Mouse (Mus musculus): ENCODE results near the gene Krtap4-16. TPM values are rescaled to one million over a fixed set of nuclear protein-coding genes. Genes with fewer than 3 reads are reported as not detected.

Gene Krtap4-16
- not detected for polyA plus RNA-seq (2014; fragmentation: Illumina TruSeq; extraction: RNeasy Lipid Tissue Mini Kit (QIAGEN cat#74804); ENCODE audit: low read depth, low replicate concordance)

GRCm38 (mm10) chr11:99851508-99851907 lies at the start of gene Krtap4-16:
Krtap4-16 (minus strand) TSS chr11:99851608.

DNA sequence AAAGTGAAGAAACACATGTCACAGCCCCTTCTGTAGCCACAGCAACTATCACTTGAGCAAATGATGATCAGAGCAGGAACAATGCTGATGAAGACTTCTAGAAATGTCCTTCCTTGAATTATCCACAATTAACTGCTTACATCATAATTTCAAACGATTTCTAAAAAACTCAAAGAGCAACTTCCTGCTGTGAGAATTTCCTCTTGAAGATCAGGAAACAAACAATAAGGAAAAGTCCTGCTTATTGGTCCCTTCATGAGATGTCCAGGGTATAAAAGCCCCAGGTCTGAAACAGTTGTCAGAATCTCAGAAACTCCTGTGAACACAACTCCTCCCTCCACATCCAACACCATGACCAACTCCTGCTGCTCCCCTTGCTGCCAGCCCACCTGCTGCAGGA lies 27.5 kb upstream of the Krtap4-16 start, which contains the start of gene Gm11567:
Gene Gm11567, plus strand, starts transcription at position 301 of the 400 bp plus-strand sequence.

GRCm38 (mm10) chr11:99873089-99873488 lies 21.7 kb upstream of the Krtap4-16 start, which contains the start of gene Krtap9-1:
Krtap9-1 (plus strand) TSS chr11:99873389.

GRCm38 (mm10) chr11:99864176-99864575 lies 12.8 kb upstream of the Krtap4-16 start, which contains the start of gene Gm11559:
Gm11559 (plus strand) TSS chr11:99864476.

GRCm38 (mm10) chr11:99857617-99858016 lies 6.2 kb upstream of the Krtap4-16 start, which contains the start of gene Gm11568:
Gm11568 (plus strand) TSS chr11:99857917.

GRCm38 (mm10) chr11:99837966-99838365 lies 13.4 kb downstream of the Krtap4-16 start, which contains the start of gene 2300003K06Rik:
2300003K06Rik (minus strand) TSS chr11:99838066.

DNA sequence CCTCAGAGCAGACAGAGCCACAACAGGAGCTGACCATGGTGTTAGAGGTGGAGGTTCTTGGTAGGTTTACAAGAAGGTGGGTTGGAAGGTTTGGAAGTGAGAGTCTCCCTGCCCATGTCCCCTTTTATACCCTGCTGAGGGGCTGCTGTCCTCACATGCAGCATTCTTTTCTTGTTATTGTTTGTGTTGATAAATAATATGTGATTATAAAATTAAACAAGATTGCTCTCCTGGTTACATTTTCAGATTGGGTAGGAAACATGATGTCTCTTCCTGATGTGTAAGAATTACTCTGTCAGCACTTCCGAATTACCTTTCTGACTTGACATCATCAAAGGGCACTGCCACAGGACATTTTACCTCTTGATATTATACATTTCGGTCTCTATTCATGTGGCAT lies 35.8 kb downstream of the Krtap4-16 start, which contains the start of gene Gm11564:
Gene Gm11564, minus strand, starts transcription at position 101 of the 400 bp plus-strand sequence.

GRCm38 (mm10) chr11:99809792-99810191 lies 41.6 kb downstream of the Krtap4-16 start, which contains the start of gene Krtap4-13:
Krtap4-13 (minus strand) TSS chr11:99809892.

DNA sequence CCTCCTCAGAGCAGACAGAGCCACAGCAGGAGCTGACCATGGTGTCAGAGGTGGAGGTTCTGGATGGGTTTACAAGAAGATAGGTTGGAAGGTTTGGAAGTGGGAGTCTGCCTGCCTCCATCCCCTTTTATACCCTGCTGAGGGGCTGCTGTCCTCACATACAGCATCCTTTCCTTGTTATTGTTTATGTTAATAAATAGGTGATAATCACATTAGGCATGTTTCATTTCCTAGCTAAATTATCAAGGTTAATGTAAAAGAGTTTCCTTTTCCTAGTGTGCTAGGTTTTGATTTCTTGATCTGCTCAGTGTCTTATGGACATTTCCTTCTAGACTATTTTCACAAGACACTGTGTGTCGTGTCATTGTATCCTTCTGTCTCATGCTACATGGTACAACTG lies 47.1 kb downstream of the Krtap4-16 start, which contains the start of gene Gm11554:
Gene Gm11554, minus strand, starts transcription at position 101 of the 400 bp plus-strand sequence.

Other genes with a start within 250 kb of the Krtap4-16 start
- not detected for gene Gm11938, start 248.3 kb downstream of the Krtap4-16 start, polyA plus RNA-seq (2014; fragmentation: Illumina TruSeq; extraction: RNeasy Lipid Tissue Mini Kit (QIAGEN cat#74804); ENCODE audit: low read depth, low replicate concordance)
- not detected for gene Gm11937, start 241.4 kb downstream of the Krtap4-16 start, polyA plus RNA-seq (2014; fragmentation: Illumina TruSeq; extraction: RNeasy Lipid Tissue Mini Kit (QIAGEN cat#74804); ENCODE audit: low read depth, low replicate concordance)
- not detected for gene Krtap2-4, start 236.8 kb downstream of the Krtap4-16 start, polyA plus RNA-seq (2014; fragmentation: Illumina TruSeq; extraction: RNeasy Lipid Tissue Mini Kit (QIAGEN cat#74804); ENCODE audit: low read depth, low replicate concordance)
- not detected for gene Gm11562, start 231.2 kb downstream of the Krtap4-16 start, polyA plus RNA-seq (2014; fragmentation: Illumina TruSeq; extraction: RNeasy Lipid Tissue Mini Kit (QIAGEN cat#74804); ENCODE audit: low read depth, low replicate concordance)
- not detected for gene Krtap4-1, start 223.4 kb downstream of the Krtap4-16 start, polyA plus RNA-seq (2014; fragmentation: Illumina TruSeq; extraction: RNeasy Lipid Tissue Mini Kit (QIAGEN cat#74804); ENCODE audit: low read depth, low replicate concordance)
- gene Krtap4-2, start 216.5 kb downstream of the Krtap4-16 start, polyA plus RNA-seq (2014; fragmentation: Illumina TruSeq; extraction: RNeasy Lipid Tissue Mini Kit (QIAGEN cat#74804); ENCODE audit: low read depth, low replicate concordance), result not detected
- not detected for gene Krtap4-7, start 207.5 kb downstream of the Krtap4-16 start, polyA plus RNA-seq (2014; fragmentation: Illumina TruSeq; extraction: RNeasy Lipid Tissue Mini Kit (QIAGEN cat#74804); ENCODE audit: low read depth, low replicate concordance)
- gene Gm11555, start 201.4 kb downstream of the Krtap4-16 start, polyA plus RNA-seq (2014; fragmentation: Illumina TruSeq; extraction: RNeasy Lipid Tissue Mini Kit (QIAGEN cat#74804); ENCODE audit: low read depth, low replicate concordance), result not detected
- not detected for gene Gm11563, start 192.6 kb downstream of the Krtap4-16 start, polyA plus RNA-seq (2014; fragmentation: Illumina TruSeq; extraction: RNeasy Lipid Tissue Mini Kit (QIAGEN cat#74804); ENCODE audit: low read depth, low replicate concordance)
- not detected for gene Krtap4-6, start 185.6 kb downstream of the Krtap4-16 start, polyA plus RNA-seq (2014; fragmentation: Illumina TruSeq; extraction: RNeasy Lipid Tissue Mini Kit (QIAGEN cat#74804); ENCODE audit: low read depth, low replicate concordance)
- not detected for gene Gm14190, start 160.9 kb downstream of the Krtap4-16 start, polyA plus RNA-seq (2014; fragmentation: Illumina TruSeq; extraction: RNeasy Lipid Tissue Mini Kit (QIAGEN cat#74804); ENCODE audit: low read depth, low replicate concordance)
- gene Gm14180, start 117.3 kb downstream of the Krtap4-16 start, polyA plus RNA-seq (2014; fragmentation: Illumina TruSeq; extraction: RNeasy Lipid Tissue Mini Kit (QIAGEN cat#74804); ENCODE audit: low read depth, low replicate concordance), result not detected
- not detected for gene Gm11595, start 78.7 kb downstream of the Krtap4-16 start, polyA plus RNA-seq (2014; fragmentation: Illumina TruSeq; extraction: RNeasy Lipid Tissue Mini Kit (QIAGEN cat#74804); ENCODE audit: low read depth, low replicate concordance)
- gene Krtap4-8, start 70.9 kb downstream of the Krtap4-16 start, polyA plus RNA-seq (2014; fragmentation: Illumina TruSeq; extraction: RNeasy Lipid Tissue Mini Kit (QIAGEN cat#74804); ENCODE audit: low read depth, low replicate concordance), result not detected
- gene Krtap4-9, start 66.4 kb downstream of the Krtap4-16 start, polyA plus RNA-seq (2014; fragmentation: Illumina TruSeq; extraction: RNeasy Lipid Tissue Mini Kit (QIAGEN cat#74804); ENCODE audit: low read depth, low replicate concordance), result not detected
- gene Gm11596, start 58.1 kb downstream of the Krtap4-16 start, polyA plus RNA-seq (2014; fragmentation: Illumina TruSeq; extraction: RNeasy Lipid Tissue Mini Kit (QIAGEN cat#74804); ENCODE audit: low read depth, low replicate concordance), result not detected
- not detected for gene Gm11569, start 52.7 kb downstream of the Krtap4-16 start, polyA plus RNA-seq (2014; fragmentation: Illumina TruSeq; extraction: RNeasy Lipid Tissue Mini Kit (QIAGEN cat#74804); ENCODE audit: low read depth, low replicate concordance)
- not detected for gene Gm11554, start 47.2 kb downstream of the Krtap4-16 start, polyA plus RNA-seq (2014; fragmentation: Illumina TruSeq; extraction: RNeasy Lipid Tissue Mini Kit (QIAGEN cat#74804); ENCODE audit: low read depth, low replicate concordance)
- gene Krtap4-13, start 41.7 kb downstream of the Krtap4-16 start, polyA plus RNA-seq (2014; fragmentation: Illumina TruSeq; extraction: RNeasy Lipid Tissue Mini Kit (QIAGEN cat#74804); ENCODE audit: low read depth, low replicate concordance), result not detected
- gene Gm11564, start 35.9 kb downstream of the Krtap4-16 start, polyA plus RNA-seq (2014; fragmentation: Illumina TruSeq; extraction: RNeasy Lipid Tissue Mini Kit (QIAGEN cat#74804); ENCODE audit: low read depth, low replicate concordance), result not detected
- gene 2300003K06Rik, start 13.5 kb downstream of the Krtap4-16 start, polyA plus RNA-seq (2014; fragmentation: Illumina TruSeq; extraction: RNeasy Lipid Tissue Mini Kit (QIAGEN cat#74804); ENCODE audit: low read depth, low replicate concordance), result not detected
- not detected for gene Gm11568, start 6.3 kb upstream of the Krtap4-16 start, polyA plus RNA-seq (2014; fragmentation: Illumina TruSeq; extraction: RNeasy Lipid Tissue Mini Kit (QIAGEN cat#74804); ENCODE audit: low read depth, low replicate concordance)
- gene Gm11559, start 12.9 kb upstream of the Krtap4-16 start, polyA plus RNA-seq (2014; fragmentation: Illumina TruSeq; extraction: RNeasy Lipid Tissue Mini Kit (QIAGEN cat#74804); ENCODE audit: low read depth, low replicate concordance), result not detected
- gene Krtap9-1, start 21.8 kb upstream of the Krtap4-16 start, polyA plus RNA-seq (2014; fragmentation: Illumina TruSeq; extraction: RNeasy Lipid Tissue Mini Kit (QIAGEN cat#74804); ENCODE audit: low read depth, low replicate concordance), result not detected
- gene Gm11567, start 27.6 kb upstream of the Krtap4-16 start, polyA plus RNA-seq (2014; fragmentation: Illumina TruSeq; extraction: RNeasy Lipid Tissue Mini Kit (QIAGEN cat#74804); ENCODE audit: low read depth, low replicate concordance), result not detected
- gene Krtap31-1, start 56.3 kb upstream of the Krtap4-16 start, polyA plus RNA-seq (2014; fragmentation: Illumina TruSeq; extraction: RNeasy Lipid Tissue Mini Kit (QIAGEN cat#74804); ENCODE audit: low read depth, low replicate concordance), result not detected
- gene Gm11565, start 63.1 kb upstream of the Krtap4-16 start, polyA plus RNA-seq (2014; fragmentation: Illumina TruSeq; extraction: RNeasy Lipid Tissue Mini Kit (QIAGEN cat#74804); ENCODE audit: low read depth, low replicate concordance), result not detected
- gene Krtap31-2, start 84.7 kb upstream of the Krtap4-16 start, polyA plus RNA-seq (2014; fragmentation: Illumina TruSeq; extraction: RNeasy Lipid Tissue Mini Kit (QIAGEN cat#74804); ENCODE audit: low read depth, low replicate concordance), result not detected
- gene Krtap9-5, start 96.9 kb upstream of the Krtap4-16 start, polyA plus RNA-seq (2014; fragmentation: Illumina TruSeq; extraction: RNeasy Lipid Tissue Mini Kit (QIAGEN cat#74804); ENCODE audit: low read depth, low replicate concordance), result not detected
- gene Krtap29-1, start 127.4 kb upstream of the Krtap4-16 start, polyA plus RNA-seq (2014; fragmentation: Illumina TruSeq; extraction: RNeasy Lipid Tissue Mini Kit (QIAGEN cat#74804); ENCODE audit: low read depth, low replicate concordance), result not detected
- gene Krtap16-1, start 135.0 kb upstream of the Krtap4-16 start, polyA plus RNA-seq (2014; fragmentation: Illumina TruSeq; extraction: RNeasy Lipid Tissue Mini Kit (QIAGEN cat#74804); ENCODE audit: low read depth, low replicate concordance), result not detected
- not detected for gene Krtap17-1, start 142.4 kb upstream of the Krtap4-16 start, polyA plus RNA-seq (2014; fragmentation: Illumina TruSeq; extraction: RNeasy Lipid Tissue Mini Kit (QIAGEN cat#74804); ENCODE audit: low read depth, low replicate concordance)
- gene Krt33a, start 164.6 kb upstream of the Krtap4-16 start, polyA plus RNA-seq (2014; fragmentation: Illumina TruSeq; extraction: RNeasy Lipid Tissue Mini Kit (QIAGEN cat#74804); ENCODE audit: low read depth, low replicate concordance), result not detected
- gene Krt33b, start 178.3 kb upstream of the Krtap4-16 start, polyA plus RNA-seq (2014; fragmentation: Illumina TruSeq; extraction: RNeasy Lipid Tissue Mini Kit (QIAGEN cat#74804); ENCODE audit: low read depth, low replicate concordance), result not detected
- not detected for gene Krt34, start 189.9 kb upstream of the Krtap4-16 start, polyA plus RNA-seq (2014; fragmentation: Illumina TruSeq; extraction: RNeasy Lipid Tissue Mini Kit (QIAGEN cat#74804); ENCODE audit: low read depth, low replicate concordance)
- not detected for gene Krt31, start 198.9 kb upstream of the Krtap4-16 start, polyA plus RNA-seq (2014; fragmentation: Illumina TruSeq; extraction: RNeasy Lipid Tissue Mini Kit (QIAGEN cat#74804); ENCODE audit: low read depth, low replicate concordance)
- not detected for gene Krt32, start 236.6 kb upstream of the Krtap4-16 start, polyA plus RNA-seq (2014; fragmentation: Illumina TruSeq; extraction: RNeasy Lipid Tissue Mini Kit (QIAGEN cat#74804); ENCODE audit: low read depth, low replicate concordance)
- gene Krt35, start 244.6 kb upstream of the Krtap4-16 start, polyA plus RNA-seq (2014; fragmentation: Illumina TruSeq; extraction: RNeasy Lipid Tissue Mini Kit (QIAGEN cat#74804); ENCODE audit: low read depth, low replicate concordance), result not detected

Measured in sigmoid colon, adult 10 weeks (tissue).